Mouse (Mus musculus): ENCODE data around the gene Ces1e. TPM values are rescaled to one million over a fixed set of nuclear protein-coding genes. Genes with fewer than 3 reads are reported as not detected.

Ces1e gene
- total and polyA plus RNA-seq, 3 experiments = not detected

GRCm38 (mm10) chr8:93252400-93252925, 23.0 kb upstream of the Ces1e start:
- DNase-seq (ENCODE audit: low read depth, low spot score) = no peak
- no peaks in the 10 kb centered on the region for H3K9me3 ChIP-seq (replicated peaks; ENCODE audit: insufficient read depth, low read length)
- no peak overlapping the region for H3K4me3 ChIP-seq (ENCODE audit: control insufficient read depth in 1 of 2, insufficient read depth in 1 of 2, low read depth in 2 of 2, low read length in 2 of 2)
- H3K36me3 ChIP-seq (ENCODE audit: control insufficient read depth in 1 of 2, insufficient read depth in 2 of 2, low read length in 2 of 2) = no peaks in the 10 kb centered on the region
- no peaks in the 10 kb centered on the region for H3K79me2 ChIP-seq (ENCODE audit: control insufficient read depth, insufficient read depth, low read length, poor library complexity)
- no peak overlapping the region for H3K9ac ChIP-seq (ENCODE audit: control insufficient read depth, low read depth, low read length, poor library complexity, severe bottlenecking)
- H3K27me3 ChIP-seq (ENCODE audit: control insufficient read depth in 1 of 2, insufficient read depth in 2 of 2, low read length in 2 of 2) = no peaks in the 10 kb centered on the region
- no peaks in the 10 kb centered on the region for H3K4me1 ChIP-seq (ENCODE audit: control insufficient read depth in 1 of 2, insufficient read depth in 2 of 2, low read length in 2 of 2)
- TF ChIP-seq GABPA (IDR thresholded peaks at IDR 0.05; ENCODE audit: low read depth, low read length) (no peak), MAZ (IDR thresholded peaks at IDR 0.05; ENCODE audit: low read depth, low read length) (no peak), ZMIZ1 (IDR thresholded peaks at IDR 0.05; ENCODE audit: low read depth, low read length) (no peak)
- H3K27ac ChIP-seq (ENCODE audit: control insufficient read depth, low read depth, low read length) = no peak overlapping the region

GRCm38 (mm10) chr8:93246057-93246456, 16.6 kb upstream of the Ces1e start:
- Histone ChIP-seq H3K79me2 (ENCODE audit: control insufficient read depth, insufficient read depth, low read length, poor library complexity) (no peaks in the 10 kb centered on the region), H3K36me3 (ENCODE audit: control insufficient read depth in 1 of 2, insufficient read depth in 2 of 2, low read length in 2 of 2) (no peaks in the 10 kb centered on the region), H3K9me3 (replicated peaks; ENCODE audit: insufficient read depth, low read length) (no peaks in the 10 kb centered on the region), H3K27me3 (ENCODE audit: control insufficient read depth in 1 of 2, insufficient read depth in 2 of 2, low read length in 2 of 2) (no peaks in the 10 kb centered on the region), H3K4me1 (ENCODE audit: control insufficient read depth in 1 of 2, insufficient read depth in 2 of 2, low read length in 2 of 2) (no peaks in the 10 kb centered on the region), H3K27ac (ENCODE audit: control insufficient read depth, low read depth, low read length) (no peak overlapping the region), H3K4me3 (ENCODE audit: control insufficient read depth in 1 of 2, insufficient read depth in 1 of 2, low read depth in 2 of 2, low read length in 2 of 2) (no peak overlapping the region), H3K9ac (ENCODE audit: control insufficient read depth, low read depth, low read length, poor library complexity, severe bottlenecking) (no peak overlapping the region)
- DNase-seq (ENCODE audit: low read depth, low spot score) = no peak
- TF ChIP-seq ZC3H11A (IDR thresholded peaks at IDR 0.05; ENCODE audit: low read depth, low read length) (no peak), TCF12 (IDR thresholded peaks at IDR 0.05; ENCODE audit: low read depth, low read length) (no peak), MXI1 (IDR thresholded peaks at IDR 0.05; ENCODE audit: low read depth, low read length) (no peak), RAD21 (IDR thresholded peaks at IDR 0.05; ENCODE audit: low read depth, low read length) (no peak), KAT2A (conservative IDR thresholded peaks at IDR 0.05; ENCODE audit: low read depth, low read length) (no peak), ZNF384 (IDR thresholded peaks at IDR 0.05; ENCODE audit: low read depth, low read length) (no peak), POLR2AphosphoS5 (IDR thresholded peaks at IDR 0.05; ENCODE audit: borderline replicate concordance, low read depth, low read length) (no peak), CHD2 (IDR thresholded peaks at IDR 0.05; ENCODE audit: low read length) (no peak), MEF2A (IDR thresholded peaks at IDR 0.05; ENCODE audit: extremely low read depth, insufficient replicate concordance, low read depth, low read length, poor library complexity, severe bottlenecking) (no peak), JUND (IDR thresholded peaks at IDR 0.05; ENCODE audit: low read depth, low read length) (no peak), RCOR1 (IDR thresholded peaks at IDR 0.05; ENCODE audit: low read depth, low read length) (no peak), EP300 (IDR thresholded peaks at IDR 0.05; ENCODE audit: low read depth in 1 of 2, low read length in 2 of 2) (no peak), SIN3A (IDR thresholded peaks at IDR 0.05; ENCODE audit: low read length) (no peak), ZMIZ1 (IDR thresholded peaks at IDR 0.05; ENCODE audit: low read depth, low read length) (no peak)
